Mouse (Mus musculus) kidney, adult 2 months (tissue): ENCODE results near the gene Aplf.

Source experiments
- CTCF ChIP-seq: fragments of 200-500 bp; conservative IDR thresholded peaks from 2 replicates; pipeline ENCODE4 v1.5.1; 2011; ENCODE audit warnings: low read depth, mild to moderate bottlenecking, control low read depth, low read length, moderate library complexity, mixed read lengths; ENCODE audit not compliant: insufficient read depth, insufficient read length
- POLR2A ChIP-seq: fragments of 200-500 bp; IDR thresholded peaks from one replicate; pipeline ENCODE4 v1.6.1; 2011; ENCODE audit warnings: low read depth, low read length, control low read depth

- no peak for TF ChIP-seq CTCF
- TF ChIP-seq POLR2A, result no peak
Measured at GRCm38 (mm10) chr6:87583991-87584390, 88.0 kb downstream of the Aplf start.
